Mouse (Mus musculus) embryo, embryonic 11.5 days (tissue): ENCODE data around the gene Pom121l12.

Experiments used
- DNase-seq: peaks from one replicate; pipeline ENCODE4 v3.0.0-alpha.2; 2012; ENCODE audit warnings: low read depth, low spot score

Pom121l12 gene

GRCm38 (mm10) chr11:14598976-14599375 is at the start of gene Pom121l12:
Gene Pom121l12 (plus strand): TSS chr11:14599276.
- no peak for DNase-seq

- DNase-seq, result no peak
These were observed 12.8 kb downstream of the Pom121l12 start for GRCm38 (mm10) chr11:14611859-14612258.
